8 mouse cellular contexts compared by ENCODE assay signal in genomic region chr5:24474025-24474722, GRCm38 (mm10). TPM values are rescaled to one million over a fixed set of nuclear protein-coding genes. Genes with fewer than 3 reads are reported as not detected.
DNase-seq lines count a peak whose midpoint lies in the region; ATAC-seq and TF ChIP-seq lines count a peak whose summit lies in the region.

No protein-coding gene starts in this region.

- peak; percentile 12; the same call in 1 of the 2 replicates for ATAC-seq in heart, embryonic 12.5 days (ENCODE audit: insufficient number of reproducible peaks, low FRiP score)
- ATAC-seq in hindbrain, embryonic 14.5 days (ENCODE audit: low FRiP score): no peak
- peak; percentile 68 for ATAC-seq in lung, embryonic 14.5 days (ENCODE audit: insufficient read depth)
- peak; percentile 31 for ATAC-seq in stomach, postnatal 0 days (ENCODE audit: low FRiP score, low TSS enrichment)
- no peak for ATAC-seq in monocyte, adult 5-6 weeks (replicated peaks; ENCODE audit: insufficient number of reproducible peaks, low FRiP score, low TSS enrichment, poor library complexity, severe bottlenecking)

- peaks cover 6% of the 10 kb centered on the region; the same call in 1 of the 2 replicates for H3K27me3 ChIP-seq in heart, embryonic 12.5 days (replicated peaks)
- H3K27me3 ChIP-seq in hindbrain, embryonic 14.5 days (ENCODE audit: control insufficient read depth, insufficient read depth, low read length): no peaks in the 10 kb centered on the region
- peaks cover 14% of the 10 kb centered on the region; the same call in 1 of the 2 replicates for H3K27me3 ChIP-seq in lung, embryonic 14.5 days (ENCODE audit: insufficient read depth, low read length)
- no peaks in the 10 kb centered on the region for H3K27me3 ChIP-seq in stomach, postnatal 0 days (ENCODE audit: control insufficient read depth, insufficient read depth, low read length)

- intact Hi-C loops in heart, postnatal 25 days (cut with DNase I): loop anchor here (5.0 kb wide), 1 partner anchor 207 kb away; no protein-coding TSS in a partner anchor

- no peak for DNase-seq in heart, postnatal 25 days (ENCODE audit: low spot score)
- peak; percentile 54 for DNase-seq in embryo, embryonic 9.5 days (ENCODE audit: extremely low spot score)
- no peak for DNase-seq in hindbrain, embryonic 14.5 days (ENCODE audit: low spot score)
- peak; percentile 68 for DNase-seq in lung, embryonic 14.5 days
- DNase-seq in stomach, postnatal 0 days (ENCODE audit: low spot score): peak; percentile 69
- DNase-seq in thymus, postnatal 4 days: no peak

- peak overlapping the region; percentile 53 for H3K4me3 ChIP-seq in heart, embryonic 12.5 days
- H3K4me3 ChIP-seq in hindbrain, embryonic 14.5 days (replicated peaks; ENCODE audit: low read length): peak overlapping the region; percentile 29
- H3K4me3 ChIP-seq in lung, embryonic 14.5 days (ENCODE audit: low read depth, low read length): peak overlapping the region; percentile 55
- peak overlapping the region; percentile 53 for H3K4me3 ChIP-seq in stomach, postnatal 0 days (ENCODE audit: low read depth, low read length)

- H3K4me2 ChIP-seq in heart, embryonic 12.5 days: peak overlapping the region; percentile 92
- H3K4me2 ChIP-seq in hindbrain, embryonic 14.5 days (replicated peaks): peak overlapping the region; percentile 65
- peak overlapping the region; percentile 80 for H3K4me2 ChIP-seq in lung, embryonic 14.5 days
- peak overlapping the region; percentile 70 for H3K4me2 ChIP-seq in stomach, postnatal 0 days (replicated peaks; ENCODE audit: low read depth)

- no peaks in the 10 kb centered on the region for H3K9me3 ChIP-seq in heart, embryonic 12.5 days (replicated peaks)
- no peaks in the 10 kb centered on the region for H3K9me3 ChIP-seq in hindbrain, embryonic 14.5 days (ENCODE audit: control insufficient read depth, low read length)
- H3K9me3 ChIP-seq in lung, embryonic 14.5 days (ENCODE audit: low read depth, low read length): no peaks in the 10 kb centered on the region
- no peaks in the 10 kb centered on the region for H3K9me3 ChIP-seq in stomach, postnatal 0 days (ENCODE audit: control insufficient read depth, low read length)

- TF ChIP-seq EP300 in stomach, postnatal 0 days (optimal IDR thresholded peaks at IDR 0.05): no peak

- peak overlapping the region; percentile 74 for H3K9ac ChIP-seq in heart, embryonic 12.5 days
- peak overlapping the region; percentile 55 for H3K9ac ChIP-seq in hindbrain, embryonic 14.5 days
- H3K9ac ChIP-seq in lung, embryonic 14.5 days: peak overlapping the region; percentile 61
- peak overlapping the region; percentile 72 for H3K9ac ChIP-seq in stomach, postnatal 0 days (ENCODE audit: low read length)

- H3K4me1 ChIP-seq in heart, embryonic 12.5 days (replicated peaks): peaks cover 48% of the 10 kb centered on the region
- peaks cover 26% of the 10 kb centered on the region for H3K4me1 ChIP-seq in hindbrain, embryonic 14.5 days (replicated peaks; ENCODE audit: control insufficient read depth, insufficient read depth, low read length)
- H3K4me1 ChIP-seq in lung, embryonic 14.5 days (ENCODE audit: insufficient read depth): no peaks in the 10 kb centered on the region
- 0 out of 2 replicates have a peak, but pooled peaks cover 3% of the 10 kb centered on the region for H3K4me1 ChIP-seq in stomach, postnatal 0 days (replicated peaks; ENCODE audit: control insufficient read depth, insufficient read depth)

- TF ChIP-seq CTCF in lung, embryonic 14.5 days (IDR thresholded peaks at IDR 0.05; ENCODE audit: low read depth): no peak
- TF ChIP-seq CTCF in stomach, postnatal 0 days (IDR thresholded peaks at IDR 0.05; ENCODE audit: low read depth): no peak

- 1% methylated on average over 77 of the region's 77 CpGs for WGBS in heart, embryonic 12.5 days
- 4% methylated on average over 65 of the region's 77 CpGs for WGBS in hindbrain, embryonic 14.5 days
- 5% methylated on average over 69 of the region's 77 CpGs for WGBS in lung, embryonic 14.5 days
- WGBS in stomach, postnatal 0 days: 19% methylated on average over 70 of the region's 77 CpGs

- H3K27ac ChIP-seq in heart, embryonic 12.5 days (ENCODE audit: poor library complexity, severe bottlenecking): no peak overlapping the region
- no peak overlapping the region for H3K27ac ChIP-seq in hindbrain, embryonic 14.5 days
- peak overlapping the region; percentile 80 for H3K27ac ChIP-seq in lung, embryonic 14.5 days (ENCODE audit: low read depth)
- peak overlapping the region; percentile 86 for H3K27ac ChIP-seq in stomach, postnatal 0 days (replicated peaks)

- H3K36me3 ChIP-seq in heart, embryonic 12.5 days: peaks cover 30% of the 10 kb centered on the region
- H3K36me3 ChIP-seq in hindbrain, embryonic 14.5 days (replicated peaks; ENCODE audit: control insufficient read depth, insufficient read depth): peaks cover 28% of the 10 kb centered on the region
- H3K36me3 ChIP-seq in lung, embryonic 14.5 days (ENCODE audit: insufficient read depth): peaks cover 30% of the 10 kb centered on the region
- peaks cover 22% of the 10 kb centered on the region for H3K36me3 ChIP-seq in stomach, postnatal 0 days (ENCODE audit: control insufficient read depth, insufficient read depth, low read length)

RNA-seq across cellular contexts. Expression of gene Agap3, which starts 22.2 kb away (rescaled TPM):
- 34.9 and 35.2 TPM in 2 replicates for polyA plus RNA-seq in heart, embryonic 12.5 days (2016; fragmentation: Nextera tagmentation; extraction: Ambion mirVana)
- total RNA-seq in heart, postnatal 25 days (2021): 10 to 100 TPM; 80.4 to 80.7 TPM
- polyA plus RNA-seq in hindbrain, embryonic 14.5 days (2014; fragmentation: Nextera tagmentation; extraction: Ambion mirVana): 66.3 and 73.1 TPM in 2 replicates
- 41.7 and 46.5 TPM in 2 replicates for polyA plus RNA-seq in lung, embryonic 14.5 days (2014; fragmentation: Nextera tagmentation; extraction: Ambion mirVana)
- polyA plus RNA-seq in stomach, postnatal 0 days (2015; fragmentation: Nextera tagmentation; extraction: Ambion mirVana): 21.9 and 26.5 TPM in 2 replicates
- total RNA-seq in monocyte, adult 5-6 weeks (2017): 30.5 to 41.8 TPM (median 34.6 TPM) in 3 replicates

RNA-seq across cellular contexts. Expression of gene Tmub1, which starts 26.5 kb away (rescaled TPM):
- polyA plus RNA-seq in heart, embryonic 12.5 days (2016; fragmentation: Nextera tagmentation; extraction: Ambion mirVana): 18.9 and 19.7 TPM in 2 replicates
- total RNA-seq in heart, postnatal 25 days (2021): 10 to 100 TPM in 1 of 2 experiments, 1 to 10 TPM in 1; 9.1 to 12.0 TPM
- polyA plus RNA-seq in hindbrain, embryonic 14.5 days (2014; fragmentation: Nextera tagmentation; extraction: Ambion mirVana): 54.4 and 62.4 TPM in 2 replicates
- 14.2 and 15.7 TPM in 2 replicates for polyA plus RNA-seq in lung, embryonic 14.5 days (2014; fragmentation: Nextera tagmentation; extraction: Ambion mirVana)
- polyA plus RNA-seq in stomach, postnatal 0 days (2015; fragmentation: Nextera tagmentation; extraction: Ambion mirVana): 20.9 and 21.1 TPM in 2 replicates
- 11.8 to 33.4 TPM (median 26.8 TPM) in 3 replicates for total RNA-seq in monocyte, adult 5-6 weeks (2017)

RNA-seq across cellular contexts. Expression of gene Fastk, which starts 29.1 kb away (rescaled TPM):
- polyA plus RNA-seq in heart, embryonic 12.5 days (2016; fragmentation: Nextera tagmentation; extraction: Ambion mirVana): 172 and 175 TPM in 2 replicates
- 100 to 1,000 TPM; 275 to 314 TPM for total RNA-seq in heart, postnatal 25 days (2021)
- 92.8 and 92.9 TPM in 2 replicates for polyA plus RNA-seq in hindbrain, embryonic 14.5 days (2014; fragmentation: Nextera tagmentation; extraction: Ambion mirVana)
- 91.5 and 93.1 TPM in 2 replicates for polyA plus RNA-seq in lung, embryonic 14.5 days (2014; fragmentation: Nextera tagmentation; extraction: Ambion mirVana)
- 66.6 and 67.9 TPM in 2 replicates for polyA plus RNA-seq in stomach, postnatal 0 days (2015; fragmentation: Nextera tagmentation; extraction: Ambion mirVana)
- total RNA-seq in monocyte, adult 5-6 weeks (2017): 17.1 to 27.5 TPM (median 26.9 TPM) in 3 replicates

RNA-seq across cellular contexts. Expression of gene Slc4a2, which starts 50.5 kb away (rescaled TPM):
- 31.1 and 39.4 TPM in 2 replicates for polyA plus RNA-seq in heart, embryonic 12.5 days (2016; fragmentation: Nextera tagmentation; extraction: Ambion mirVana)
- 10 to 100 TPM; 29.7 to 31.3 TPM for total RNA-seq in heart, postnatal 25 days (2021)
- 21.1 and 23.6 TPM in 2 replicates for polyA plus RNA-seq in hindbrain, embryonic 14.5 days (2014; fragmentation: Nextera tagmentation; extraction: Ambion mirVana)
- 29.9 and 35.5 TPM in 2 replicates for polyA plus RNA-seq in lung, embryonic 14.5 days (2014; fragmentation: Nextera tagmentation; extraction: Ambion mirVana)
- polyA plus RNA-seq in stomach, postnatal 0 days (2015; fragmentation: Nextera tagmentation; extraction: Ambion mirVana): 34.3 and 37.8 TPM in 2 replicates
- total RNA-seq in monocyte, adult 5-6 weeks (2017): 20.1 to 60.8 TPM (median 32.2 TPM) in 3 replicates

RNA-seq across cellular contexts. Expression of gene Cdk5, which starts 50.8 kb away (rescaled TPM):
- 32.0 and 35.9 TPM in 2 replicates for polyA plus RNA-seq in heart, embryonic 12.5 days (2016; fragmentation: Nextera tagmentation; extraction: Ambion mirVana)
- 10 to 100 TPM; 19.2 to 22.8 TPM for total RNA-seq in heart, postnatal 25 days (2021)
- polyA plus RNA-seq in hindbrain, embryonic 14.5 days (2014; fragmentation: Nextera tagmentation; extraction: Ambion mirVana): 115 and 123 TPM in 2 replicates
- 33.6 and 35.5 TPM in 2 replicates for polyA plus RNA-seq in lung, embryonic 14.5 days (2014; fragmentation: Nextera tagmentation; extraction: Ambion mirVana)
- polyA plus RNA-seq in stomach, postnatal 0 days (2015; fragmentation: Nextera tagmentation; extraction: Ambion mirVana): 29.3 and 30.5 TPM in 2 replicates
- 19.3 to 30.9 TPM (median 26.0 TPM) in 3 replicates for total RNA-seq in monocyte, adult 5-6 weeks (2017)

Comparison
In these comparisons a context has a peak if more than half of its experiments do, and no peak if none do; other contexts are left out.
1. ATAC-seq: peak in heart, embryonic 12.5 days (single experiment), lung, embryonic 14.5 days (single experiment) and stomach, postnatal 0 days (single experiment); none in hindbrain, embryonic 14.5 days (single experiment) and monocyte, adult 5-6 weeks (single experiment).
2. H3K27ac ChIP-seq: peak in lung, embryonic 14.5 days (single experiment) and stomach, postnatal 0 days (single experiment); none in heart, embryonic 12.5 days (single experiment) and hindbrain, embryonic 14.5 days (single experiment).
3. DNase-seq: peak in embryo, embryonic 9.5 days (single experiment), lung, embryonic 14.5 days (single experiment) and stomach, postnatal 0 days (single experiment); none in heart, postnatal 25 days (single experiment), hindbrain, embryonic 14.5 days (single experiment) and thymus, postnatal 4 days (single experiment).
4. Peak in every context shown above with its lines, with median percentiles within 50 percentile points of each other: H3K4me2 ChIP-seq, H3K4me3 ChIP-seq and H3K9ac ChIP-seq.